Mouse (Mus musculus): ENCODE results near the gene Dnajb12. TPM values are rescaled to one million over a fixed set of nuclear protein-coding genes. Genes with fewer than 3 reads are reported as not detected.
A peak's percentile ranks its signal among the peaks of the same experiment; 100 is the strongest.
"Not testable (repeated sequence)": the region's sequence is repeated elsewhere in the genome, so short reads cannot be mapped to it uniquely, and the experiment has no call there.

Dnajb12 gene
- polyA plus RNA-seq, 1 experiment: 31.5 TPM

GRCm38 (mm10) chr10:59864884-59865726 lies 14.3 kb upstream of the Dnajb12 start:
- Histone ChIP-seq H3K27ac (ENCODE audit: insufficient read depth, low read length) (no peak overlapping the region), H3K4me3 (ENCODE audit: insufficient read depth, low read length) (no peak overlapping the region), H3K4me1 (ENCODE audit: control insufficient read depth, insufficient read depth, low read length) (peaks cover 6% of the 10 kb centered on the region; the same call in 1 of the 2 replicates)
- TF ChIP-seq POLR2A (IDR thresholded peaks at IDR 0.05; ENCODE audit: low read depth, low read length) (no peak), CTCF (IDR thresholded peaks at IDR 0.05; ENCODE audit: borderline replicate concordance, insufficient read depth, low read length) (peak; percentile 99)

- no peak for TF ChIP-seq POLR2A (IDR thresholded peaks at IDR 0.05; ENCODE audit: low read depth, low read length)
- TF ChIP-seq CTCF (IDR thresholded peaks at IDR 0.05; ENCODE audit: borderline replicate concordance, insufficient read depth, low read length): no peak
- Histone ChIP-seq H3K4me1 (ENCODE audit: control insufficient read depth, insufficient read depth, low read length) (no peaks in the 10 kb centered on the region), H3K27ac (ENCODE audit: insufficient read depth, low read length) (no peak overlapping the region), H3K4me3 (ENCODE audit: insufficient read depth, low read length) (no peak overlapping the region)
Observed at GRCm38 (mm10) chr10:59868266-59868665, 11.1 kb upstream of the Dnajb12 start.

GRCm38 (mm10) chr10:59870038-59870437 lies 9.3 kb upstream of the Dnajb12 start:
- no peak for TF ChIP-seq CTCF (IDR thresholded peaks at IDR 0.05; ENCODE audit: borderline replicate concordance, insufficient read depth, low read length)
- no peak for TF ChIP-seq POLR2A (IDR thresholded peaks at IDR 0.05; ENCODE audit: low read depth, low read length)
- Histone ChIP-seq H3K4me1 (ENCODE audit: control insufficient read depth, insufficient read depth, low read length) (no peaks in the 10 kb centered on the region), H3K4me3 (ENCODE audit: insufficient read depth, low read length) (no peak overlapping the region), H3K27ac (ENCODE audit: insufficient read depth, low read length) (no peak overlapping the region)

- H3K27ac ChIP-seq (ENCODE audit: insufficient read depth, low read length); H3K4me1 ChIP-seq (ENCODE audit: control insufficient read depth, insufficient read depth, low read length); H3K4me3 ChIP-seq (ENCODE audit: insufficient read depth, low read length): not testable (repeated sequence)
Observed at GRCm38 (mm10) chr10:59872651-59873050, 6.7 kb upstream of the Dnajb12 start.

DNA sequence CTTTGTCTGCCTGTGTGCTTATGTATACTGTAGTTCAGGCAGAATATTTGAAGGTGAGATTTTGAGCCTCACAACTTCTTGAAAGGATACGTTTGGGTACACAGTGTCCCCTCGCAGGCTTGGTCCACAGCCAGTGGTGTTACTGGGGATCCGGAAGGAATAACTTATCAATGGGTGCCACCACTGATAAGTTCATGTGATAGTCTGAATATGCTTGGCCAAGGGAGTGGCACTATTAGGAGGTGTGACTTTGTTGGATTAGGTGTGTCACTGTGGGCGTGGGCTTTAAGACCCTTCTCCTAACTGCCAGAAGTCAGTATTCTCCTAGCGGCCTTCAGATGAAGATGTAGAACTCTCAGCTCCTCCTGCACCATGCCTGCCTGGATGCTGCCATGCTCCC lies 6.2 kb upstream of the Dnajb12 start:
- TF ChIP-seq POLR2A (IDR thresholded peaks at IDR 0.05; ENCODE audit: low read depth, low read length): no peak
- no peak overlapping the region for H3K4me3 ChIP-seq (ENCODE audit: insufficient read depth, low read length)
- H3K27ac ChIP-seq (ENCODE audit: insufficient read depth, low read length): no peak overlapping the region
- H3K4me1 ChIP-seq (ENCODE audit: control insufficient read depth, insufficient read depth, low read length): no peaks in the 10 kb centered on the region

- TF ChIP-seq CTCF (IDR thresholded peaks at IDR 0.05; ENCODE audit: borderline replicate concordance, insufficient read depth, low read length) (no peak), POLR2A (IDR thresholded peaks at IDR 0.05; ENCODE audit: low read depth, low read length) (no peak)
- Histone ChIP-seq H3K4me1 (ENCODE audit: control insufficient read depth, insufficient read depth, low read length) (no peaks in the 10 kb centered on the region), H3K27ac (ENCODE audit: insufficient read depth, low read length) (no peak overlapping the region), H3K4me3 (ENCODE audit: insufficient read depth, low read length) (no peak overlapping the region)
Observed at GRCm38 (mm10) chr10:59873613-59874012, 5.7 kb upstream of the Dnajb12 start.

- TF ChIP-seq POLR2A (IDR thresholded peaks at IDR 0.05; ENCODE audit: low read depth, low read length): no peak
- TF ChIP-seq CTCF (IDR thresholded peaks at IDR 0.05; ENCODE audit: borderline replicate concordance, insufficient read depth, low read length): no peak
- no peaks in the 10 kb centered on the region for H3K4me1 ChIP-seq (ENCODE audit: control insufficient read depth, insufficient read depth, low read length)
- no peak overlapping the region for H3K4me3 ChIP-seq (ENCODE audit: insufficient read depth, low read length)
- H3K27ac ChIP-seq (ENCODE audit: insufficient read depth, low read length): no peak overlapping the region
Observed at GRCm38 (mm10) chr10:59875396-59875795, 4.0 kb upstream of the Dnajb12 start.

DNA sequence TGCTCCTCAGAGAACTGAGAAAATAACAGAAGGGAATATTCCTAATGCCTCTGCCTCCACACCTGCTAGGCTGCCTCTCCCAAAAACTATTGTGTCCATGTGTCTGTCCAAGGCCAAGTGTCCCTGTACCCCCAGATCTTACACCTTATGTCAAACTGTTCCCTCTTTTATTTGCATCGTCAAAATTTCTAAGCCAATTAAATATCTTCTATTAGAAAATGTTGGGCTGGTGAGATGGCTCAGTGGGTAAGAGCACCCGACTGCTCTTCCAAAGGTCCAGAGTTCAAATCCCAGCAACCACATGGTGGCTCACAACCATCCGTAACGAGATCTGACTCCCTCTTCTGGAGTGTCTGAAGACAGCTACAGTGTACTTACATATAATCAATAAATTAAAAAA lies 2.7 kb upstream of the Dnajb12 start:
- not testable (repeated sequence) for H3K4me3 ChIP-seq (ENCODE audit: insufficient read depth, low read length); H3K4me1 ChIP-seq (ENCODE audit: control insufficient read depth, insufficient read depth, low read length); H3K27ac ChIP-seq (ENCODE audit: insufficient read depth, low read length)

GRCm38 (mm10) chr10:59877421-59878117 lies 1.8 kb upstream of the Dnajb12 start:
- no peak overlapping the region for H3K27ac ChIP-seq (ENCODE audit: insufficient read depth, low read length)
- H3K4me3 ChIP-seq (ENCODE audit: insufficient read depth, low read length): no peak overlapping the region
- no peaks in the 10 kb centered on the region for H3K4me1 ChIP-seq (ENCODE audit: control insufficient read depth, insufficient read depth, low read length)
- TF ChIP-seq CTCF (IDR thresholded peaks at IDR 0.05; ENCODE audit: borderline replicate concordance, insufficient read depth, low read length): no peak
- no peak for TF ChIP-seq POLR2A (IDR thresholded peaks at IDR 0.05; ENCODE audit: low read depth, low read length)

GRCm38 (mm10) chr10:59878823-59879222 lies 533 bp upstream of the Dnajb12 start:
- peak overlapping the region; percentile 89 for H3K4me3 ChIP-seq (ENCODE audit: insufficient read depth, low read length)
- TF ChIP-seq CTCF (IDR thresholded peaks at IDR 0.05; ENCODE audit: borderline replicate concordance, insufficient read depth, low read length): no peak
- TF ChIP-seq POLR2A (IDR thresholded peaks at IDR 0.05; ENCODE audit: low read depth, low read length): no peak
- peak overlapping the region; percentile 65 for H3K27ac ChIP-seq (ENCODE audit: insufficient read depth, low read length)
- no peaks in the 10 kb centered on the region for H3K4me1 ChIP-seq (ENCODE audit: control insufficient read depth, insufficient read depth, low read length)
